Mouse (Mus musculus) stomach, postnatal 0 days (tissue): ENCODE measurements around the gene Rif1.

Experiments used
- CTCF ChIP-seq: IDR thresholded peaks from 2 replicates; pipeline ENCODE4 v1.5.1; 2016; ENCODE audit warnings: antibody characterized with exemption, low read depth, mild to moderate bottlenecking, moderate library complexity
- EP300 ChIP-seq: optimal IDR thresholded peaks from 2 replicates; pipeline ENCODE3; 2016; ENCODE audit warnings: antibody characterized with exemption

GRCm38 (mm10) chr2:52072491-52073140 lies at the start of gene Rif1:
- 0 out of 2 replicates have a peak, but pooled peaks have one; percentile 18 for TF ChIP-seq CTCF
- no peak for TF ChIP-seq EP300
